Mouse (Mus musculus) liver, postnatal 0 days (tissue): Measurements from ENCODE around the gene 4930512M02Rik. TPM values are rescaled to one million over a fixed set of nuclear protein-coding genes. Genes with fewer than 3 reads are reported as not detected.

Source experiments
- ATAC-seq: fragments of 200-750 bp; cut with Nextera tagmentation; 2 replicates; pipeline ENCODE4 v1.8.0; 2017; ENCODE audit warnings: mild to moderate bottlenecking, moderate library complexity
- DNase-seq: peaks from one replicate; pipeline ENCODE4 v3.0.0-alpha.2; 2016
- H3K27ac ChIP-seq: fragments of 300-500 bp; sonication (generic); 2 replicates; pipeline ENCODE4 v1.5.1; 2014; ENCODE audit warnings: antibody characterized with exemption, moderate library complexity, mild to moderate bottlenecking, low read depth
- H3K27me3 ChIP-seq: fragments of 300-500 bp; sonication (generic); 2 replicates; pipeline ENCODE4 v1.6.1; 2014; ENCODE audit warnings: low read length, control low read depth, mixed read lengths; ENCODE audit not compliant: insufficient read depth
- H3K36me3 ChIP-seq: fragments of 300-500 bp; sonication (generic); replicated peaks from 2 replicates; pipeline ENCODE4 v1.6.1; 2014; ENCODE audit warnings: mild to moderate bottlenecking, control low read depth, low read length, moderate library complexity, mixed read lengths; ENCODE audit not compliant: insufficient read depth
- H3K4me1 ChIP-seq: fragments of 300-500 bp; sonication (generic); 2 replicates; pipeline ENCODE4 v1.6.1; 2014; ENCODE audit warnings: antibody characterized with exemption, mild to moderate bottlenecking, control low read depth; ENCODE audit not compliant: insufficient read depth
- H3K4me2 ChIP-seq: fragments of 300-500 bp; sonication (generic); 2 replicates; pipeline ENCODE4 v1.6.1; 2014; ENCODE audit warnings: low read depth, mild to moderate bottlenecking, low read length, moderate library complexity, mixed read lengths
- H3K4me3 ChIP-seq: fragments of 300-500 bp; sonication (generic); 2 replicates; pipeline ENCODE4 v1.5.1; 2014; ENCODE audit warnings: low read depth, low read length
- H3K9ac ChIP-seq: fragments of 300-500 bp; sonication (generic); replicated peaks from 2 replicates; pipeline ENCODE4 v1.6.1; 2014; ENCODE audit warnings: mild to moderate bottlenecking, moderate library complexity
- H3K9me3 ChIP-seq: fragments of 300-500 bp; sonication (generic); 2 replicates; pipeline ENCODE4 v1.6.1; 2016; ENCODE audit warnings: mild to moderate bottlenecking, control low read depth, low read length, mixed read lengths
- CTCF ChIP-seq: sonication (generic); IDR thresholded peaks from 2 replicates; pipeline ENCODE4 v1.5.1; 2016; ENCODE audit warnings: antibody characterized with exemption, low read depth
- EP300 ChIP-seq: IDR thresholded peaks from 2 replicates; pipeline ENCODE4 v1.6.1; 2016; ENCODE audit warnings: antibody characterized with exemption, low read depth, mild to moderate bottlenecking
- WGBS: fragments of 180-500 bp; shearing (Covaris S2); extraction: QIAGEN DNeasy Blood & Tissue Kit; methylation state at CpG from one replicate; pipeline ENCODE4 v1.1.7; 2014; ENCODE audit not compliant: insufficient replicate concordance; 5-methylcytosine and 5-hydroxymethylcytosine counted together
- polyA plus RNA-seq: library from polyadenylated mRNA; unstranded; fragments of >200 nt; fragmentation: Nextera tagmentation; extraction: Ambion mirVana; gene quantifications from 2 replicates; pipeline ENCODE4 v1.2.1, GENCODE M21; 2015

4930512M02Rik gene
- polyA plus RNA-seq, 1 experiment from 2014 or later: not detected

GRCm38 (mm10) chr11:11545948-11546347 is 81.7 kb downstream of the 4930512M02Rik start:
- 82% methylated on average over 3 of the region's 3 CpGs for WGBS
- no peak for DNase-seq
- no peaks in the 10 kb centered on the region for H3K4me1 ChIP-seq
- no peak overlapping the region for H3K4me2 ChIP-seq
- H3K27ac ChIP-seq: no peak overlapping the region
- no peaks in the 10 kb centered on the region for H3K9me3 ChIP-seq
- ATAC-seq: no peak
- H3K9ac ChIP-seq: no peak overlapping the region
- no peak for TF ChIP-seq EP300
- TF ChIP-seq CTCF: no peak
- no peaks in the 10 kb centered on the region for H3K36me3 ChIP-seq
- no peaks in the 10 kb centered on the region for H3K27me3 ChIP-seq
- no peak overlapping the region for H3K4me3 ChIP-seq

Other genes starting within 250 kb of the 4930512M02Rik start
- 0.89 and 1.3 TPM in 2 replicates for gene Spata48, start 165.7 kb downstream of the 4930512M02Rik start, polyA plus RNA-seq
- 0.13 and 0.15 TPM in 2 replicates for gene Zpbp, start 165.4 kb downstream of the 4930512M02Rik start, polyA plus RNA-seq
- 11.6 and 12.5 TPM in 2 replicates for gene Ikzf1, start 57.2 kb upstream of the 4930512M02Rik start, polyA plus RNA-seq
- 26.1 and 31.2 TPM in 2 replicates for gene Fignl1, start 181.1 kb upstream of the 4930512M02Rik start, polyA plus RNA-seq